Mouse (Mus musculus): ENCODE measurements around the gene Pkn3. TPM values are rescaled to one million over a fixed set of nuclear protein-coding genes. Genes with fewer than 3 reads are reported as not detected.
"Not testable (repeated sequence)": the region's sequence is repeated elsewhere in the genome, so short reads cannot be mapped to it uniquely, and the experiment has no call there.

Pkn3 gene
- polyA plus RNA-seq, 1 experiment = 17.2 TPM

- no peak overlapping the region for H3K27ac ChIP-seq (ENCODE audit: insufficient read depth, low read length)
- no peaks in the 10 kb centered on the region for H3K36me3 ChIP-seq (ENCODE audit: control insufficient read depth, insufficient read depth, low read length, poor library complexity, severe bottlenecking)
- no peaks in the 10 kb centered on the region for H3K4me1 ChIP-seq (ENCODE audit: control insufficient read depth, insufficient read depth, low read length)
- H3K9ac ChIP-seq (ENCODE audit: low read depth, poor library complexity, severe bottlenecking) = no peak overlapping the region
- no peaks in the 10 kb centered on the region for H3K27me3 ChIP-seq (ENCODE audit: control insufficient read depth, insufficient read depth, low read length, poor library complexity, severe bottlenecking)
- H3K4me3 ChIP-seq (ENCODE audit: low read depth, low read length) = no peak overlapping the region
- H3K9me3 ChIP-seq (replicated peaks; ENCODE audit: control insufficient read depth, insufficient read depth, low read length, poor library complexity, severe bottlenecking) = no peaks in the 10 kb centered on the region
- TF ChIP-seq EP300 (IDR thresholded peaks at IDR 0.05; ENCODE audit: insufficient read depth, low read depth, low read length) = no peak
- TF ChIP-seq CTCF (IDR thresholded peaks at IDR 0.05; ENCODE audit: low read depth, low read length) = no peak
- TF ChIP-seq POLR2A (IDR thresholded peaks at IDR 0.05; ENCODE audit: insufficient read depth, low read length) = no peak
These were observed 25.3 kb upstream of the Pkn3 start for GRCm38 (mm10) chr2:30051992-30052761.

DNA sequence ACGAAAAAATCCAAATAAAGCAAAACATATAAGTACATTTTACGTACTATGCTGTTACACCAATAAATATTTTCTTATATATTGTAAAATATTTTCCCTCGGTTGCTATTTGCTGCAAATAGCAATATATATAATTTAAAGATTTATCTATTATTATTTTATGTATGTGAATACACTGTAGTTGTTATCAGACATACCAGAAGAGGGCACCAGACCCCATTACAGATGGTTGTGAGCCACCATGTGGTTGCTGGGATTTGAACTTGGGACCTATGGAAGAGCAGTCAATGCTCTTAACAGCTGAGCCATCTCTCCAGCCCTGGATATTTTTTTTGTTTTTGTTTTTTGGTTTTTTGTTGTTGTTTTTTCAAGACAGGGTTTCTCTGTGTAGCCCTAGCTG is 22.2 kb upstream of the Pkn3 start:
- H3K36me3 ChIP-seq (ENCODE audit: control insufficient read depth, insufficient read depth, low read length, poor library complexity, severe bottlenecking) = not testable (repeated sequence)

DNA sequence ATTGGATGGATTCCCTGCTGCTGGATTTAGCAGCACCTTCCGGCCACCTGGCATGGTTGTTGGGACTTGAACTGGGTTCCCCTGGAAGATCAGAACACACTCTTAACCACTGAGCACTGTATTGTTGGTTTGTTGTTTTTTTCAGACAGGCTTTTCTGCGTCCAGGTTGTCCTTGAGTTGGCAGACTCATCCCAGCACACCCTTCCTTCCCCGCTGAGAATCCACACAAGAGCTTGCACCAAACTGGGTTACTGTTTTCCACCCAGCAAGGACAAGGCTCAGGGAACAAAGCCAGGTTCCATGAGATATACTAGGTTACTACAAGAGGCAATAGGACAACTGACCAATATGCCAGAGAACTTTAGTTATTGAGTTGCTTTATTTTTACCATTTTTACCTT is 20.7 kb upstream of the Pkn3 start:
- H3K9ac ChIP-seq (ENCODE audit: low read depth, poor library complexity, severe bottlenecking) = no peak overlapping the region
- no peaks in the 10 kb centered on the region for H3K4me1 ChIP-seq (ENCODE audit: control insufficient read depth, insufficient read depth, low read length)
- H3K36me3 ChIP-seq (ENCODE audit: control insufficient read depth, insufficient read depth, low read length, poor library complexity, severe bottlenecking) = no peaks in the 10 kb centered on the region
- H3K4me3 ChIP-seq (ENCODE audit: low read depth, low read length) = no peak overlapping the region
- no peaks in the 10 kb centered on the region for H3K9me3 ChIP-seq (replicated peaks; ENCODE audit: control insufficient read depth, insufficient read depth, low read length, poor library complexity, severe bottlenecking)
- TF ChIP-seq POLR2A (IDR thresholded peaks at IDR 0.05; ENCODE audit: insufficient read depth, low read length) (no peak), EP300 (IDR thresholded peaks at IDR 0.05; ENCODE audit: insufficient read depth, low read depth, low read length) (no peak), CTCF (IDR thresholded peaks at IDR 0.05; ENCODE audit: low read depth, low read length) (no peak)
- no peaks in the 10 kb centered on the region for H3K27me3 ChIP-seq (ENCODE audit: control insufficient read depth, insufficient read depth, low read length, poor library complexity, severe bottlenecking)
- H3K27ac ChIP-seq (ENCODE audit: insufficient read depth, low read length) = peak overlapping the region; percentile 55; the same call in 1 of the 2 replicates

More for the DNA sequence above, 22.2 kb upstream of the Pkn3 start:
- H3K27me3 ChIP-seq (ENCODE audit: control insufficient read depth, insufficient read depth, low read length, poor library complexity, severe bottlenecking); H3K9ac ChIP-seq (ENCODE audit: low read depth, poor library complexity, severe bottlenecking); H3K27ac ChIP-seq (ENCODE audit: insufficient read depth, low read length); H3K4me1 ChIP-seq (ENCODE audit: control insufficient read depth, insufficient read depth, low read length); H3K4me3 ChIP-seq (ENCODE audit: low read depth, low read length); H3K9me3 ChIP-seq (replicated peaks; ENCODE audit: control insufficient read depth, insufficient read depth, low read length, poor library complexity, severe bottlenecking): not testable (repeated sequence)

- TF ChIP-seq CTCF (IDR thresholded peaks at IDR 0.05; ENCODE audit: low read depth, low read length) = no peak
- TF ChIP-seq POLR2A (IDR thresholded peaks at IDR 0.05; ENCODE audit: insufficient read depth, low read length) = no peak
- TF ChIP-seq EP300 (IDR thresholded peaks at IDR 0.05; ENCODE audit: insufficient read depth, low read depth, low read length) = no peak
- H3K9me3 ChIP-seq (replicated peaks; ENCODE audit: control insufficient read depth, insufficient read depth, low read length, poor library complexity, severe bottlenecking) = no peaks in the 10 kb centered on the region
- no peaks in the 10 kb centered on the region for H3K36me3 ChIP-seq (ENCODE audit: control insufficient read depth, insufficient read depth, low read length, poor library complexity, severe bottlenecking)
- no peaks in the 10 kb centered on the region for H3K27me3 ChIP-seq (ENCODE audit: control insufficient read depth, insufficient read depth, low read length, poor library complexity, severe bottlenecking)
- H3K27ac ChIP-seq (ENCODE audit: insufficient read depth, low read length) = peak within 1 kb of the TSS; percentile 55; the same call in 1 of the 2 replicates
- H3K4me1 ChIP-seq (ENCODE audit: control insufficient read depth, insufficient read depth, low read length) = no peaks in the 10 kb centered on the region
- H3K4me3 ChIP-seq (ENCODE audit: low read depth, low read length) = no peak within 1 kb of the TSS
- H3K9ac ChIP-seq (ENCODE audit: low read depth, poor library complexity, severe bottlenecking) = no peak within 1 kb of the TSS
These were observed 20.1 kb upstream of the Pkn3 start, which contains the start of gene Set for GRCm38 (mm10) chr2:30057223-30057904. Gene Set, plus strand, starts transcription at chr2:30057378.

DNA sequence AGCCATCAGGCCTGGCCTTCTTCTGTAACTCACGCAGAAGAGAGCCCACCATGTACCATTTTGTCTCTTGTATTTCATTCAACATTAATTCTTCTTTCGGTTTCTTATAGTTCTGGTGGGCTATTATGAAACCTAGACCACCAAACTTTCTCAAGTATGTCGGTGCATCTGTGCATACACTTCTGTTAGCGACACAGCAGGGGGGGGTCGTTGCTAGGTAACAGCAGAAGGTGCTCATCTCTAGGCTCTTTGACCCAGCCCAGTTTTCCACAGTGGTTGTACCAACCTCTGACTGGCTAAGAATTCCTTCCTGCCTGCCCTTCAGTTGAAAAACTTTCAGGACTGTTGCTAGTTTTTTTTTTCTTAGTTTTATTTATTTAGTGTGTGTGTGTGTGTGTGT is 19.1 kb upstream of the Pkn3 start:
- Histone ChIP-seq H3K27ac (ENCODE audit: insufficient read depth, low read length) (no peak overlapping the region), H3K9me3 (replicated peaks; ENCODE audit: control insufficient read depth, insufficient read depth, low read length, poor library complexity, severe bottlenecking) (no peaks in the 10 kb centered on the region), H3K27me3 (ENCODE audit: control insufficient read depth, insufficient read depth, low read length, poor library complexity, severe bottlenecking) (no peaks in the 10 kb centered on the region), H3K4me3 (ENCODE audit: low read depth, low read length) (no peak overlapping the region), H3K4me1 (ENCODE audit: control insufficient read depth, insufficient read depth, low read length) (no peaks in the 10 kb centered on the region), H3K9ac (ENCODE audit: low read depth, poor library complexity, severe bottlenecking) (no peak overlapping the region), H3K36me3 (ENCODE audit: control insufficient read depth, insufficient read depth, low read length, poor library complexity, severe bottlenecking) (peaks cover 5% of the 10 kb centered on the region; the same call in 1 of the 2 replicates)
- no peak for TF ChIP-seq CTCF (IDR thresholded peaks at IDR 0.05; ENCODE audit: low read depth, low read length)
- no peak for TF ChIP-seq EP300 (IDR thresholded peaks at IDR 0.05; ENCODE audit: insufficient read depth, low read depth, low read length)
- no peak for TF ChIP-seq POLR2A (IDR thresholded peaks at IDR 0.05; ENCODE audit: insufficient read depth, low read length)
